Comparison of ENCODE assay signal across 9 mouse cellular contexts in the genomic region with DNA sequence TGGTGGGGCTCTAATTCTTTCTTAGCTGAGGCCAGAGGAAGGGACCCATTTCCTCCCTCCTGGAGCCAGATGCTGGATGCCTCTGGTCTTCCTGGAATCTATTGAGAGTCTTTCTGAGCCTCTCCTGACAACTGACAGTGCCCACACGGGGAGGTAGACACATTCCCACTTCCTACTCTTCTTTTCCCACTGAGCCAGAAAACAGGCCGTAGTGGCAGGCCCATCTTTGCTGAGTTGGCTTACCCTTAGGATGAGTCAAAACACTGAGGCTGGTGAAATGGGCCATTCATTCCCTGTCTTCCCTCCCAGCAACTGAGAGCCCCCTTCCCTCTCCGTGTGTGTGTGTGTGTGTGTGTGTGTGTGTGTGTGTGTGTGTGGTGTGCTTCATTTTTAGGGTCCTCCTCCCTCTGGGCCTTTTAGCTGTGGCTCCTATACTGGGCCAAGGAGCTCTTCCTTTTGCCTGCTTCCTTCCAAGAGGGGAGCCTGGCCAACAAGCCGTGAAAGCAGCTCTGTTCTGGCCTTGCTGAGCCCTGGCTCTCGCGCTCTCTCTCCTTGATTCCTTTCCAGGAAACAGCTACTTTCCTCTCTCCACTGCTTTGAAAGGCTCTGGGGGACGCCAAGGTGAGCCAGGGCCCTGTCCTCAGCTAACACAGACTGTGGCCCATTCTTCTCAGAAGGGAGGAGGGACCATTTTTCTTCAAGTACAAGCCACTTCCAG. TPM values are rescaled to one million over a fixed set of nuclear protein-coding genes. Genes with fewer than 3 reads are reported as not detected.
DNase-seq lines count a peak whose midpoint lies in the region; ATAC-seq lines count a peak whose summit lies in the region.
"Had no signal": no experiment of that assay in that cellular context is flagged by ENCODE, and none has a peak within 500 bp of the region (broad histone marks: within the 10 kb centered on the region; RNA-seq: fewer than 3 reads in every experiment).

No protein-coding gene starts in this region.

- DNase-seq in frontal cortex, postnatal 25 days (ENCODE audit: low spot score in 2 of 2) = no peak
- peak; percentile 73 for DNase-seq in adipocyte (ENCODE audit: low spot score)
- DNase-seq in gastrocnemius, adult 8-10 months (ENCODE audit: low spot score in 2 of 2) = peak; percentile 14 to 33
- DNase-seq in left cerebral cortex, postnatal 10 days (ENCODE audit: extremely low spot score in 1 of 2, low spot score in 2 of 2) = peak; percentile 53 to 54
- DNase-seq in thymus, postnatal 4 days = no peak
- no peak for DNase-seq in spleen, adult 18-20 months

- intact Hi-C loops in left cerebral cortex, postnatal 10 days (cut with DNase I) = loop anchor here (5.0 kb wide), 2 partner anchors 58 to 352 kb away; a partner anchor contains a TSS

- peak; percentile 85 for ATAC-seq in frontal cortex, adult (ENCODE audit: low TSS enrichment)
- no peak for ATAC-seq in CD4-positive, CD25-positive, alpha-beta regulatory T cell, adult 4 months

RNA-seq across cellular contexts. Expression of a gene that starts 6.1 kb away (rescaled TPM):
- not detected for total RNA-seq in gastrocnemius, adult 8-10 months (2022)
- total RNA-seq in left cerebral cortex, postnatal 10 days (2021) = 1 to 10 TPM; 1.4 to 2.1 TPM
- 1 to 10 TPM; 1.5 to 3.7 TPM for polyA plus RNA-seq in CD4-positive, CD25-positive, alpha-beta regulatory T cell, adult 4 months (2017; shearing (Covaris generic))
- total RNA-seq: liver, adult 2 months had no signal
- polyA plus RNA-seq: liver, adult 2 months had no signal

RNA-seq across cellular contexts. Expression of a gene that starts 59.0 kb away (rescaled TPM):
- 1 to 10 TPM; 2.3 to 5.2 (median 3.8) TPM for total RNA-seq in gastrocnemius, adult 8-10 months (2022)
- 10 to 100 TPM; 18.8 to 20.7 TPM for total RNA-seq in left cerebral cortex, postnatal 10 days (2021)
- polyA plus RNA-seq in CD4-positive, CD25-positive, alpha-beta regulatory T cell, adult 4 months (2017; shearing (Covaris generic)) = 100 to 1,000 TPM; 171 to 206 TPM

Comparison
In these comparisons a context has a peak if more than half of its experiments do, and no peak if none do; other contexts are left out.
1. DNase-seq: peak in adipocyte (single experiment), gastrocnemius, adult 8-10 months (2 of 2) and left cerebral cortex, postnatal 10 days (2 of 2); none in frontal cortex, postnatal 25 days (0 of 2), thymus, postnatal 4 days (single experiment) and spleen, adult 18-20 months (0 of 2).